In genomic region chr19:47232077-47232865, GRCm38 (mm10) we compare ENCODE assay signal across 18 mouse cellular contexts. TPM values are rescaled to one million over a fixed set of nuclear protein-coding genes. Genes with fewer than 3 reads are reported as not detected.
DNase-seq lines count a peak whose midpoint lies in the region; TF ChIP-seq lines count a peak whose summit lies in the region.
"Had no signal": no experiment of that assay in that cellular context is flagged by ENCODE, and none has a peak within 500 bp of the region (broad histone marks: within the 10 kb centered on the region; RNA-seq: fewer than 3 reads in every experiment).

No protein-coding gene starts in this region.

- H3ac ChIP-seq in myocyte (ENCODE audit: control insufficient read depth, insufficient read length), result no peak overlapping the region

- no peak for DNase-seq in cerebellum, adult 2 months
- no peak for DNase-seq in cerebellum, postnatal 25 days
- no peak for DNase-seq in gastrocnemius, adult 2 months
- no peak for DNase-seq in gastrocnemius, adult 8-10 months (ENCODE audit: low spot score in 2 of 2)
- DNase-seq in 3T3-L1 (ENCODE audit: low read depth, low spot score), result peak; percentile 70
- DNase-seq: adrenal gland, adult 8-10 months; cerebellum, adult 8-10 months; heart, adult 11 months; heart, postnatal 10 days; heart, postnatal 36 days; kidney, adult 2 months had no signal

- peaks cover 74% of the 10 kb centered on the region for H3K4me1 ChIP-seq in cerebellum, adult 2 months (ENCODE audit: control insufficient read depth, insufficient read depth, low read length)

- no peak for TF ChIP-seq CTCF in cerebellum, adult 2 months (IDR thresholded peaks at IDR 0.05; ENCODE audit: borderline replicate concordance, insufficient read depth, low read depth, low read length)
- TF ChIP-seq CTCF in gastrocnemius, adult 2 months (IDR thresholded peaks at IDR 0.05), result no peak

- H3K36me3 ChIP-seq in myocyte (ENCODE audit: control insufficient read depth, insufficient read depth), result no peaks in the 10 kb centered on the region
- H3K36me3 ChIP-seq: forebrain, embryonic 10.5 days; heart, embryonic 12.5 days; heart, embryonic 15.5 days had no signal

- peaks cover 43% of the 10 kb centered on the region for H3K79me2 ChIP-seq in myocyte (ENCODE audit: control insufficient read depth, insufficient read depth)

- H3K27me3 ChIP-seq in cerebellum, adult 2 months (ENCODE audit: control insufficient read depth, insufficient read depth, low read length), result no peaks in the 10 kb centered on the region
- no peaks in the 10 kb centered on the region for H3K27me3 ChIP-seq in myocyte (ENCODE audit: control insufficient read depth, insufficient read depth, insufficient read length)
- H3K27me3 ChIP-seq: heart, embryonic 12.5 days; heart, embryonic 15.5 days had no signal

- no peak for TF ChIP-seq POLR2A in cerebellum, adult 2 months (IDR thresholded peaks at IDR 0.05; ENCODE audit: borderline replicate concordance, insufficient read depth, low read length)
- TF ChIP-seq POLR2A in myocyte (IDR thresholded peaks at IDR 0.05; ENCODE audit: insufficient read length, low read depth), result no peak

- intact Hi-C loops in gastrocnemius, adult 2 months (cut with DNase I), result no loop called here

- peak overlapping the region; percentile 73 for H3K4me2 ChIP-seq in myocyte (ENCODE audit: low read depth)
- H3K4me2 ChIP-seq: forebrain, embryonic 13.5 days; heart, embryonic 12.5 days; heart, embryonic 15.5 days; hindbrain, embryonic 14.5 days had no signal

- no peak overlapping the region for H3K4me3 ChIP-seq in cerebellum, adult 2 months (replicated peaks; ENCODE audit: insufficient read depth, low read depth, low read length)
- H3K4me3 ChIP-seq in gastrocnemius, adult 2 months, result peak overlapping the region; percentile 79
- H3K4me3 ChIP-seq in myocyte, result peak overlapping the region; percentile 38
- H3K4me3 ChIP-seq: forebrain, embryonic 10.5 days; forebrain, embryonic 13.5 days; heart, embryonic 12.5 days; heart, embryonic 15.5 days had no signal

- peak overlapping the region; percentile 89 for H3K27ac ChIP-seq in cerebellum, adult 2 months (ENCODE audit: insufficient read depth, low read length)
- peak overlapping the region; percentile 98 for H3K27ac ChIP-seq in gastrocnemius, adult 2 months
- H3K27ac ChIP-seq: forebrain, embryonic 10.5 days; forebrain, embryonic 13.5 days; heart, embryonic 15.5 days; hindbrain, embryonic 14.5 days; hindbrain, postnatal 0 days had no signal

- WGBS in cerebellum, adult 2 months, result 66% methylated on average over 5 of the region's 5 CpGs

TF ChIP-seq in myocyte, 11 proteins besides CTCF, POLR2A, EP300 and RAD21:
- TF ChIP-seq E2F4 (IDR thresholded peaks at IDR 0.05; ENCODE audit: insufficient read depth), result no peak
- peak; percentile 33 for TF ChIP-seq POLR2AphosphoS2 (IDR thresholded peaks at IDR 0.05; ENCODE audit: insufficient read length, low read depth)

RNA-seq across cellular contexts. Expression of gene Neurl1a, which starts 53.7 kb away (rescaled TPM):
- polyA plus RNA-seq in cerebellum, adult 2 months (2012; rRNA removed), result 77.8 and 91.5 TPM in 2 replicates
- 100 to 1,000 TPM; 124 to 133 TPM for total RNA-seq in gastrocnemius, adult 2 months (2021)
- total RNA-seq in gastrocnemius, adult 8-10 months (2022), result 100 to 1,000 TPM; 127 to 155 (median 146) TPM
- 120 TPM for polyA plus RNA-seq in myocyte (2012; fragmentation: generic; extraction: Trizol)
